Mouse (Mus musculus): Measurements from ENCODE around the gene Plagl1. TPM values are rescaled to one million over a fixed set of nuclear protein-coding genes. Genes with fewer than 3 reads are reported as not detected.

Plagl1 gene
- polyA plus RNA-seq, 1 experiment: 12.4 TPM

DNA sequence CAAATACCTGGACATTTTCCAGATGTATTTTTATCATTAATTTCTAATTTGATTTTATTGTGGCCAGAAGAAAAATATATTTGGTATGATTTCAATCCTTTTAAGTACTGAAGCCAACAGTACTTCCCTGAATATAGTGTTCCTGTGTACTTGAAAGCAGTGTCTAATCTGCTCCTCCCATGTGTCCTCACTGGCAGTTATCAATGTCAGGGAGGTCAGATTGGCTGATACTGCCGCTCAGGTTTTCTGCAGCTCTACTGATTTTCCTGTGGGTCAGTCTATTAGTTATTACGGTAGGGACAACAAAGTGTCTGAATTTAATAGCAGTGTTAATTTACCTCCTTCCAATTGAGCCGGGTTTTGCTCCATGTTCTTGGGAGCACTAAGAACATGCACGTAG, 101.7 kb downstream of the Plagl1 start:
- Histone ChIP-seq H3K36me3 (ENCODE audit: control insufficient read depth, insufficient read depth, low read length) (no peaks in the 10 kb centered on the region), H3K27ac (ENCODE audit: control insufficient read depth, insufficient read depth, low read length) (no peak overlapping the region), H3K4me1 (replicated peaks; ENCODE audit: control insufficient read depth, insufficient read depth, low read length) (no peaks in the 10 kb centered on the region), H3K27me3 (ENCODE audit: control insufficient read depth, insufficient read depth, low read length) (no peaks in the 10 kb centered on the region), H3K4me3 (ENCODE audit: control insufficient read depth, insufficient read depth, low read length) (no peak overlapping the region)
- WGBS: 96% methylated on average over 4 of the region's 4 CpGs
- TF ChIP-seq CTCF (IDR thresholded peaks at IDR 0.05; ENCODE audit: borderline replicate concordance, control insufficient read depth, extremely low read depth, insufficient read depth, low read length, poor library complexity) (no peak), POLR2A (IDR thresholded peaks at IDR 0.05; ENCODE audit: control insufficient read depth, extremely low read depth, insufficient read depth, low read length, poor library complexity) (no peak)
- DNase-seq: no peak

DNA sequence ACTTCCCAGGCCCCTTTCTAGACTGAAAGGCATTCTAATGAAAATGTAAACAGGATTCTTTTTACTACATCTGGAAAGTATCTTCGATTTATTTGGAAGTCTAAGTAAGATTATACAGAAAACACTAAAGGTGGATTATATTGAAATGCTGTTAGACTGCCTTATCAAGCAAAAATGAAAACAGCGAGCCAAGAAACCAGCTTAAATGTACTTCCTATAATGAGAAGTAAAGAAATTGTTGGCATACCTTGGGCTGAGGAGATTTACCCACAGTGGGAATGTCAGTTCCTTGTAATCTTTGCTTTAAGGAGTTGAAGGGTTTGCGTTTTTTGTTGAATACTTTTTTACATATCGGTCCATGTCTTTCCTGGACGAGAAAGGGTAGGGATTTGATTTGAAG, 108.2 kb downstream of the Plagl1 start:
- Histone ChIP-seq H3K27me3 (ENCODE audit: control insufficient read depth, insufficient read depth, low read length) (no peaks in the 10 kb centered on the region), H3K4me1 (replicated peaks; ENCODE audit: control insufficient read depth, insufficient read depth, low read length) (peaks cover 12% of the 10 kb centered on the region), H3K36me3 (ENCODE audit: control insufficient read depth, insufficient read depth, low read length) (no peaks in the 10 kb centered on the region), H3K4me3 (ENCODE audit: control insufficient read depth, insufficient read depth, low read length) (no peak overlapping the region), H3K27ac (ENCODE audit: control insufficient read depth, insufficient read depth, low read length) (no peak overlapping the region)
- DNase-seq: no peak
- 97% methylated on average over 5 of the region's 5 CpGs for WGBS
- TF ChIP-seq CTCF (IDR thresholded peaks at IDR 0.05; ENCODE audit: borderline replicate concordance, control insufficient read depth, extremely low read depth, insufficient read depth, low read length, poor library complexity) (no peak), POLR2A (IDR thresholded peaks at IDR 0.05; ENCODE audit: control insufficient read depth, extremely low read depth, insufficient read depth, low read length, poor library complexity) (no peak)

DNA sequence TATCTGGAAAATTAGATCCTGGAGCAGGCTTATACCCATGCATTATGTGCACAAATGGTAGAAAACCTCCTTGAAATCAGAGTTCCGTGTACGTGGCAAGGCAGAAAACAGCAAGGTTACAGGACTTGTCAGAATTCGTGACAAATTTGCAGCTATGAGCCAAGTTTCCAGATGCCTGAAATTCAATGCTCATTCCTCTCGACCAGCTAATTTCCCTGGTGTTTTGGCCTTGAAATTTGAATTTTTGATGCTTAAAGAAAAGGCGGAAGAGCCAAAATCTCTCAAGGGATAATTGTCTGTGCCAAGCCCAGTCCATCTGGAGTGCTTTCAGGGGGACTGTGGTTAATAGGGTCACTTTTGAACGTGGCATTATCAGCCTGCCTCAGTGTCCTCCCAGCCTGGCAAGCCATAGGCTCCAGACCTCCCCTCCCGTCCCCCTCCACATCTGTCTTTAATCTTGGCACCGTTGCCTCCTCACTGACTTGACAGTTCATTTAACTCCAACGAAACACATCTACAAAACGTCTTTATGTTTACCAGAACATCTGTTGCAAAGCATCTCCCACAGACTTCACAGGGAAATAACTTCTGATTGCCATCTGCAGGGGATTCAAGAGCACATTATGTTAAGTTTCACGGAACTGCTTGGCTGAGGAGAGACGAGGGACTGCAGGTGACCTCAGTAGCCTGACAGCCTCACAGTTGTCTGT, 110.6 kb downstream of the Plagl1 start:
- no peak for DNase-seq
- H3K27me3 ChIP-seq (ENCODE audit: control insufficient read depth, insufficient read depth, low read length): no peaks in the 10 kb centered on the region
- no peak overlapping the region for H3K4me3 ChIP-seq (ENCODE audit: control insufficient read depth, insufficient read depth, low read length)
- H3K4me1 ChIP-seq (replicated peaks; ENCODE audit: control insufficient read depth, insufficient read depth, low read length): peaks cover 12% of the 10 kb centered on the region
- H3K36me3 ChIP-seq (ENCODE audit: control insufficient read depth, insufficient read depth, low read length): no peaks in the 10 kb centered on the region
- no peak overlapping the region for H3K27ac ChIP-seq (ENCODE audit: control insufficient read depth, insufficient read depth, low read length)
- WGBS: 40% methylated on average over 12 of the region's 12 CpGs
- TF ChIP-seq POLR2A (IDR thresholded peaks at IDR 0.05; ENCODE audit: control insufficient read depth, extremely low read depth, insufficient read depth, low read length, poor library complexity): no peak

DNA sequence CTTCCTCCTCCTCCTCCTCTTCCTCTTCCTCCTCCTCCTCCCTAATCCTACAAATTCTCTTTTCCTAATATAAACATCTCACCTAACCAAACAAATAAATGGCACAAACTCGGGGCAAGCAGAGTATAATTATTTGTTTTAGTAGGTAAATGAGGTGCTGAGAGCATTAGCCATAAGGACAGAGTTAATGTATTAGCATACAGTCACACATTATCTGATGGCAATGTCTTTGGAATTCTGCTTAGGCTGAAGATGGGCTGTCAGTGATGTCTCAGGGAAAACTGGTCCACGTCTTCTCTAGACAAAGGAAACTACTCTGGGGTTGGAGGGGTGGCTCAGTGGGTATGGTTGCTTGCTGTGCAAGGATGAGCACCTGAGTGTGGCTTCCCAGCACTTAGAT, 111.2 kb downstream of the Plagl1 start:
- no peak overlapping the region for H3K4me3 ChIP-seq (ENCODE audit: control insufficient read depth, insufficient read depth, low read length)
- TF ChIP-seq POLR2A (IDR thresholded peaks at IDR 0.05; ENCODE audit: control insufficient read depth, extremely low read depth, insufficient read depth, low read length, poor library complexity): no peak
- TF ChIP-seq CTCF (IDR thresholded peaks at IDR 0.05; ENCODE audit: borderline replicate concordance, control insufficient read depth, extremely low read depth, insufficient read depth, low read length, poor library complexity): no peak
- H3K27ac ChIP-seq (ENCODE audit: control insufficient read depth, insufficient read depth, low read length): no peak overlapping the region
- no peaks in the 10 kb centered on the region for H3K36me3 ChIP-seq (ENCODE audit: control insufficient read depth, insufficient read depth, low read length)
- WGBS: 59% methylated on average over 2 of the region's 2 CpGs
- H3K4me1 ChIP-seq (replicated peaks; ENCODE audit: control insufficient read depth, insufficient read depth, low read length): peaks cover 12% of the 10 kb centered on the region
- no peaks in the 10 kb centered on the region for H3K27me3 ChIP-seq (ENCODE audit: control insufficient read depth, insufficient read depth, low read length)
- no peak for DNase-seq

DNA sequence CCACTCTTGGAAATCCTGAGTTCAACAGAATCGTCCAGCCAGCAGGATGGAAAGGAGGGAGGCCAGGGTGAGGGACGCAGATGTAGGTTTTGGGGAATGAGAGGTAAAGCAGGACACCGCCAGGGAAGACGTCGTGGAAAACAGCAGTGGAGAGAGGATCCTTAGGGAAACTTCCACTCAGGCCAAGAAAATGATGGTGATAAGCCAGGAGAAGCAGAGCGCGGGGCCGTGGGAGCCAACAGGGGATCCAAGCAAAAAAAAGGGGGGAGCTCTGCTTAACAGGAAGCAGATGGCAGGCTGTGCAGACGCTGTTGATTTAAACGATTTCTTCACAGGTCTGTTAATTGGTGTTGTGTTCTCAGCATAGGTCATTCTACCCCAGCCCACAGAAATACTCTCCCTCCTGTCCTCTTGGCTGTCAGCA, 112.5 kb downstream of the Plagl1 start:
- Histone ChIP-seq H3K27me3 (ENCODE audit: control insufficient read depth, insufficient read depth, low read length) (no peaks in the 10 kb centered on the region), H3K4me3 (ENCODE audit: control insufficient read depth, insufficient read depth, low read length) (no peak overlapping the region), H3K4me1 (replicated peaks; ENCODE audit: control insufficient read depth, insufficient read depth, low read length) (peaks cover 12% of the 10 kb centered on the region), H3K36me3 (ENCODE audit: control insufficient read depth, insufficient read depth, low read length) (peaks cover 3% of the 10 kb centered on the region), H3K27ac (ENCODE audit: control insufficient read depth, insufficient read depth, low read length) (no peak overlapping the region)
- no peak for DNase-seq
- 43% methylated on average over 10 of the region's 10 CpGs for WGBS
- TF ChIP-seq POLR2A (IDR thresholded peaks at IDR 0.05; ENCODE audit: control insufficient read depth, extremely low read depth, insufficient read depth, low read length, poor library complexity) (no peak), CTCF (IDR thresholded peaks at IDR 0.05; ENCODE audit: borderline replicate concordance, control insufficient read depth, extremely low read depth, insufficient read depth, low read length, poor library complexity) (no peak)

DNA sequence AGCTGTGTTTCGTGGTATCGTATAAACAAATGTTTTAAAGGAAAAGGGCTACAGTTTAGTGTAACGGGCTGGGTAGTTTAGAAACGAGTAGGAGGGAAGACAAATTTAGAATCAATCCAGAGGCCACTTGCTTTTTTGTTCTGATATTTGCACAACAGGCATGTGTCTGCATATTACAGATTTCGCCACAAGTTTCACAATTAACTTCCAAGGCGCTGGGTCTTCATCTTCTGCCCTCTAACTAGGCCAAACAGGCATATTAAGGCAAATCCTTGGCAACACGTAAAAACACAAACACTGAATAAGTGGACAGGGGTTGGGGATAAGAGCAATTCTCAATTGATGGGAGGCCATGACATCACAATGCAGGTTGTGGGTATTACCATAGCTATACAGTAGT, 115.6 kb downstream of the Plagl1 start:
- DNase-seq: no peak
- peaks cover 10% of the 10 kb centered on the region for H3K4me1 ChIP-seq (replicated peaks; ENCODE audit: control insufficient read depth, insufficient read depth, low read length)
- no peak for TF ChIP-seq CTCF (IDR thresholded peaks at IDR 0.05; ENCODE audit: borderline replicate concordance, control insufficient read depth, extremely low read depth, insufficient read depth, low read length, poor library complexity)
- no peak for TF ChIP-seq POLR2A (IDR thresholded peaks at IDR 0.05; ENCODE audit: control insufficient read depth, extremely low read depth, insufficient read depth, low read length, poor library complexity)
- peaks cover 30% of the 10 kb centered on the region for H3K36me3 ChIP-seq (ENCODE audit: control insufficient read depth, insufficient read depth, low read length)
- H3K27me3 ChIP-seq (ENCODE audit: control insufficient read depth, insufficient read depth, low read length): no peaks in the 10 kb centered on the region
- H3K4me3 ChIP-seq (ENCODE audit: control insufficient read depth, insufficient read depth, low read length): no peak overlapping the region
- WGBS: 97% methylated on average over 7 of the region's 7 CpGs
- H3K27ac ChIP-seq (ENCODE audit: control insufficient read depth, insufficient read depth, low read length): no peak overlapping the region
